8 mouse cellular contexts compared by ENCODE assay signal in genomic region chr9:14348416-14348815, GRCm38 (mm10). TPM values are rescaled to one million over a fixed set of nuclear protein-coding genes. Genes with fewer than 3 reads are reported as not detected.
A peak's percentile ranks its signal among the peaks of the same experiment; 100 is the strongest.
DNase-seq lines count a peak whose midpoint lies in the region; ATAC-seq lines count a peak whose summit lies in the region.

No protein-coding gene starts in this region.

- H3K9ac ChIP-seq in liver, embryonic 12.5 days = no peak overlapping the region
- H3K9ac ChIP-seq in embryonic facial prominence, embryonic 14.5 days (ENCODE audit: low read depth, low read length) = no peak overlapping the region

- ATAC-seq in liver, embryonic 12.5 days = no peak
- ATAC-seq in embryonic facial prominence, embryonic 14.5 days (ENCODE audit: low read depth) = peak; percentile 53; the same call in 1 of the 2 replicates

- H3K4me3 ChIP-seq in liver, embryonic 12.5 days = no peak overlapping the region
- H3K4me3 ChIP-seq in embryonic facial prominence, embryonic 14.5 days (ENCODE audit: low read depth, low read length) = no peak overlapping the region

- no peaks in the 10 kb centered on the region; the same call in 1 of the 2 replicates for H3K27me3 ChIP-seq in liver, embryonic 12.5 days (replicated peaks)
- H3K27me3 ChIP-seq in embryonic facial prominence, embryonic 14.5 days (replicated peaks; ENCODE audit: control insufficient read depth, insufficient read depth, low read length) = no peaks in the 10 kb centered on the region

- no peak overlapping the region for H3K4me2 ChIP-seq in liver, embryonic 12.5 days
- H3K4me2 ChIP-seq in embryonic facial prominence, embryonic 14.5 days (ENCODE audit: low read depth, low read length) = no peak overlapping the region

- H3K27ac ChIP-seq in liver, embryonic 12.5 days = no peak overlapping the region
- H3K27ac ChIP-seq in embryonic facial prominence, embryonic 14.5 days (replicated peaks; ENCODE audit: low read depth, low read length) = no peak overlapping the region

- WGBS in liver, embryonic 12.5 days (ENCODE audit: insufficient replicate concordance) = 36% methylated on average over 4 of the region's 4 CpGs
- WGBS in embryonic facial prominence, embryonic 14.5 days = 56% methylated on average over 4 of the region's 4 CpGs

- H3K9me3 ChIP-seq in liver, embryonic 12.5 days (replicated peaks) = no peaks in the 10 kb centered on the region
- H3K9me3 ChIP-seq in embryonic facial prominence, embryonic 14.5 days (ENCODE audit: control insufficient read depth, low read length) = no peaks in the 10 kb centered on the region

- H3K4me1 ChIP-seq in liver, embryonic 12.5 days = no peaks in the 10 kb centered on the region
- H3K4me1 ChIP-seq in embryonic facial prominence, embryonic 14.5 days (ENCODE audit: control insufficient read depth, insufficient read depth, low read length) = 0 out of 2 replicates have a peak, but pooled peaks cover 3% of the 10 kb centered on the region

- peak; percentile 52 for DNase-seq in adrenal gland, postnatal 14 days
- DNase-seq in adrenal gland, postnatal 25 days = no peak
- peak; percentile 61 for DNase-seq in liver
- DNase-seq in embryonic facial prominence, embryonic 14.5 days (ENCODE audit: low spot score) = no peak
- DNase-seq in lung, postnatal 36 days = peak; percentile 32
- no peak for DNase-seq in gastrocnemius, postnatal 4 days (ENCODE audit: low spot score in 2 of 2)
- DNase-seq in right cerebral cortex, postnatal 14 days = no peak

- no peaks in the 10 kb centered on the region for H3K36me3 ChIP-seq in liver, embryonic 12.5 days
- H3K36me3 ChIP-seq in embryonic facial prominence, embryonic 14.5 days (ENCODE audit: control insufficient read depth, insufficient read depth, low read length) = no peaks in the 10 kb centered on the region

RNA-seq across cellular contexts. Expression of gene Endod1, which starts 32.9 kb away (rescaled TPM):
- 13.8 and 15.7 TPM in 2 replicates for total RNA-seq in adrenal gland, postnatal 14 days (2021)
- 13.3 and 14.0 TPM in 2 replicates for total RNA-seq in adrenal gland, postnatal 25 days (2021)
- polyA plus RNA-seq in liver, embryonic 12.5 days (2016; fragmentation: Nextera tagmentation; extraction: Ambion mirVana) = 36.8 and 40.3 TPM in 2 replicates
- polyA plus RNA-seq in embryonic facial prominence, embryonic 14.5 days (2014; fragmentation: Nextera tagmentation; extraction: Ambion mirVana) = 23.3 and 23.6 TPM in 2 replicates
- 10 to 100 TPM; 15.4 to 18.1 TPM for total RNA-seq in gastrocnemius, postnatal 4 days (2021)

Comparison
In these comparisons a context has a peak if more than half of its experiments do, and no peak if none do; other contexts are left out.
1. DNase-seq: peak in adrenal gland, postnatal 14 days (single experiment), liver (single experiment) and lung, postnatal 36 days (single experiment); none in adrenal gland, postnatal 25 days (single experiment), embryonic facial prominence, embryonic 14.5 days (single experiment), gastrocnemius, postnatal 4 days (0 of 2) and right cerebral cortex, postnatal 14 days (single experiment).